Mouse (Mus musculus) C2C12 (cell line): ENCODE measurements around the gene Rgs9.

Source experiments
- CTCF ChIP-seq: IDR thresholded peaks from one replicate; pipeline ENCODE4 v1.5.1; 2011; ENCODE audit not compliant: control insufficient read depth, insufficient read depth, insufficient read length
- FOSL1 ChIP-seq: IDR thresholded peaks from one replicate; pipeline ENCODE4 v1.8.0; 2011; ENCODE audit warnings: mild to moderate bottlenecking, low read length; ENCODE audit not compliant: poor library complexity, insufficient read depth, severe bottlenecking
- MAX ChIP-seq: IDR thresholded peaks from one replicate; pipeline ENCODE4 v1.6.1; 2011; ENCODE audit warnings: mild to moderate bottlenecking, control low read depth
- MYOG ChIP-seq: IDR thresholded peaks from one replicate; pipeline ENCODE4 v1.6.1; 2011; ENCODE audit not compliant: control insufficient read depth, insufficient read length; ENCODE audit errors: extremely low read depth
- USF1 ChIP-seq: IDR thresholded peaks from one replicate; pipeline ENCODE4 v1.6.1; 2011; ENCODE audit warnings: low read depth, mild to moderate bottlenecking, control low read depth, moderate library complexity

DNA sequence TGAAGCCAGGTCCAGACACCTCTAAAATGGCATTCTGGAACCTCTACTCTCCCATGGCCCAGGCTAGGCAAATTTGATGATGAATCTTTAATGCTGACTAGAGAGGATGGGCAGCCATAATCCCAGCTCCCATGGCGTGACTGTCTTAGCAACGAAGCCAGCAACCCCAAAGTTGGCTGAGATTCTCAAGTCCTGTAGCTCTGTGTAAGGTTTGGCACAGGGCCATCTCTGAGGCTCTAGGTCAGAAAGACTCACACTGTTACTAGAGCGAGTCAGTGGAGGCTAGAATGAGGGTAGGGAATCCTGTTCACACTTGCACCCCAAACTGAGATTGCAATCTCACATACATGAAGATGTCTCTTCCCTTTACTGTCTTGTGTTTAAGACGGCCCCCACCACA lies 57.8 kb downstream of the Rgs9 start:
- TF ChIP-seq MAX (no peak), CTCF (no peak), USF1 (no peak), FOSL1 (no peak), MYOG (no peak)
